Mouse (Mus musculus): ENCODE measurements around the gene Mtx1. TPM values are rescaled to one million over a fixed set of nuclear protein-coding genes. Genes with fewer than 3 reads are reported as not detected.

Mtx1 gene
- total RNA-seq, 2 experiments from 2014 or later = 100 to 102 TPM

GRCm38 (mm10) chr3:89250435-89251040 is 23.6 kb upstream of the Mtx1 start:
- H3K27ac ChIP-seq = peak overlapping the region; percentile 51
- no peak for DNase-seq (ENCODE audit: low spot score in 2 of 2)
- no peak overlapping the region for H3K4me3 ChIP-seq
- TF ChIP-seq CTCF (conservative IDR thresholded peaks at IDR 0.05) = peak; percentile 86

- Histone ChIP-seq H3K4me3 (no peak overlapping the region), H3K27ac (no peak overlapping the region)
- DNase-seq (ENCODE audit: low spot score in 2 of 2) = no peak
- no peak for TF ChIP-seq CTCF (conservative IDR thresholded peaks at IDR 0.05)
These were observed 20.6 kb upstream of the Mtx1 start for GRCm38 (mm10) chr3:89247466-89247865.

GRCm38 (mm10) chr3:89246261-89247100 is 19.6 kb upstream of the Mtx1 start, which contains the start of gene Trim46:
Gene Trim46 (minus strand): TSS chr3:89246309.
- peak; percentile 89 to 91 for DNase-seq (ENCODE audit: low spot score in 2 of 2)
- H3K4me3 ChIP-seq = peak within 1 kb of the TSS; percentile 89
- H3K27ac ChIP-seq = peak within 1 kb of the TSS; percentile 98
- peak; percentile 96 for TF ChIP-seq CTCF (conservative IDR thresholded peaks at IDR 0.05)

- DNase-seq (ENCODE audit: low spot score in 2 of 2) = peak; percentile 78 to 85
- TF ChIP-seq CTCF (conservative IDR thresholded peaks at IDR 0.05) = no peak
- Histone ChIP-seq H3K4me3 (peak within 1 kb of the TSS; percentile 89), H3K27ac (peak within 1 kb of the TSS; percentile 98)
These were observed 18.8 kb upstream of the Mtx1 start, which contains the start of gene Krtcap2 for GRCm38 (mm10) chr3:89245688-89246171. Gene Krtcap2 (plus strand): TSS chr3:89245966.

- no peak for TF ChIP-seq CTCF (conservative IDR thresholded peaks at IDR 0.05)
- Histone ChIP-seq H3K4me3 (peak overlapping the region; percentile 89), H3K27ac (peak overlapping the region; percentile 98)
These were observed 18.2 kb upstream of the Mtx1 start for GRCm38 (mm10) chr3:89244982-89245687.

GRCm38 (mm10) chr3:89244158-89244981 is 17.5 kb upstream of the Mtx1 start:
- peak; percentile 64 for TF ChIP-seq CTCF (conservative IDR thresholded peaks at IDR 0.05)
- DNase-seq (ENCODE audit: low spot score in 2 of 2) = no peak
- H3K27ac ChIP-seq = peak overlapping the region; percentile 98
- peak overlapping the region; percentile 89 for H3K4me3 ChIP-seq

More at GRCm38 (mm10) chr3:89244982-89245687, 18.2 kb upstream of the Mtx1 start:
- DNase-seq (ENCODE audit: low spot score in 2 of 2) = peak in 1 of 2 experiments; percentile 68

GRCm38 (mm10) chr3:89243609-89244008 is 16.7 kb upstream of the Mtx1 start:
- H3K27ac ChIP-seq = peak overlapping the region; percentile 98; the same call in 1 of the 2 replicates
- peak; percentile 65 for TF ChIP-seq CTCF (conservative IDR thresholded peaks at IDR 0.05)
- H3K4me3 ChIP-seq = peak overlapping the region; percentile 89
- DNase-seq (ENCODE audit: low spot score in 2 of 2) = no peak

GRCm38 (mm10) chr3:89242331-89242895 is 15.5 kb upstream of the Mtx1 start:
- DNase-seq (ENCODE audit: low spot score in 2 of 2) = peak in 1 of 2 experiments; percentile 76
- TF ChIP-seq CTCF (conservative IDR thresholded peaks at IDR 0.05) = peak; percentile 87
- Histone ChIP-seq H3K4me3 (no peak overlapping the region; the same call in 1 of the 2 replicates), H3K27ac (no peak overlapping the region)

GRCm38 (mm10) chr3:89238494-89238893 is 11.6 kb upstream of the Mtx1 start:
- H3K4me3 ChIP-seq = no peak overlapping the region
- H3K27ac ChIP-seq = no peak overlapping the region; the same call in 1 of the 2 replicates
- no peak for TF ChIP-seq CTCF (conservative IDR thresholded peaks at IDR 0.05)
- no peak for DNase-seq (ENCODE audit: low spot score in 2 of 2)

GRCm38 (mm10) chr3:89237682-89238081 is 10.8 kb upstream of the Mtx1 start:
- Histone ChIP-seq H3K4me3 (no peak overlapping the region), H3K27ac (no peak overlapping the region)
- TF ChIP-seq CTCF (conservative IDR thresholded peaks at IDR 0.05) = no peak
- DNase-seq (ENCODE audit: low spot score in 2 of 2) = no peak

- Histone ChIP-seq H3K4me3 (no peak overlapping the region), H3K27ac (no peak overlapping the region)
- no peak for TF ChIP-seq CTCF (conservative IDR thresholded peaks at IDR 0.05)
- no peak for DNase-seq (ENCODE audit: low spot score in 2 of 2)
These were observed 9.6 kb upstream of the Mtx1 start for GRCm38 (mm10) chr3:89236516-89236915.
